Mouse (Mus musculus): Measurements from ENCODE around the gene Zfp592. TPM values are rescaled to one million over a fixed set of nuclear protein-coding genes. Genes with fewer than 3 reads are reported as not detected.

Zfp592 gene
- total and polyA plus RNA-seq, 2 experiments from 2014 or later, result 4.4 to 25.6 TPM

- 49% methylated on average over 6 of the region's 6 CpGs for WGBS
- no peak for DNase-seq (ENCODE audit: low spot score)
- Histone ChIP-seq H3K4me2 (ENCODE audit: low read depth, low read length, poor library complexity, severe bottlenecking) (no peak overlapping the region), H3K36me3 (ENCODE audit: insufficient read depth, low read length) (no peaks in the 10 kb centered on the region), H3K27me3 (ENCODE audit: insufficient read depth, low read length) (no peaks in the 10 kb centered on the region), H3K27ac (ENCODE audit: low read depth, low read length) (no peak overlapping the region), H3K9ac (replicated peaks; ENCODE audit: low read length, poor library complexity, severe bottlenecking) (no peak overlapping the region), H3K9me3 (ENCODE audit: low read length) (no peaks in the 10 kb centered on the region), H3K4me3 (ENCODE audit: low read depth, low read length) (no peak overlapping the region), H3K4me1 (ENCODE audit: insufficient read depth, low read length) (no peaks in the 10 kb centered on the region)
- no peak for ATAC-seq (ENCODE audit: low FRiP score)
- TF ChIP-seq CTCF (IDR thresholded peaks at IDR 0.05), result no peak
These were observed 73.2 kb downstream of the Zfp592 start for GRCm38 (mm10) chr7:81066714-81067113.

DNA sequence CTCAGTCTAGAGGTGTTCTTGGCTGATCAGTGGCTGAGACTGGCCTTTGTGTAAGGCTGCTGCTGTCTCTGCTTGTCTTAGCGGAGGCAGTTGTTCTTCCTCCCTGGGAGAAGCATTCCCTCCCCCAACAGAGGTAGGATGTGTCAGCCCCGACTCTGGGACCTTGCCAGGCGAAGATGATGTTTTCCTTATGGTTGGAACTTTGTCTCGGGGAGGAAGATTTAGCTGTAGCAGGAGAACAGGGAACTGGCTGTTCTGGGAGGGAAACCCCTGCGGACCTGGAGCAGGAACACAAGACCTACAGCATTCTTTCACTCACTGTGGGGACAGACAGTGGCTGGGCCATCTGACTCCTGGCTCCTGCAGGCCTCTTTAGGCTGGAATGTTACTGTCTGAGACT is 79.0 kb downstream of the Zfp592 start:
- Histone ChIP-seq H3K27ac (ENCODE audit: low read depth, low read length) (no peak overlapping the region), H3K9ac (replicated peaks; ENCODE audit: low read length, poor library complexity, severe bottlenecking) (no peak overlapping the region), H3K4me2 (ENCODE audit: low read depth, low read length, poor library complexity, severe bottlenecking) (no peak overlapping the region), H3K4me3 (ENCODE audit: low read depth, low read length) (no peak overlapping the region), H3K9me3 (ENCODE audit: low read length) (no peaks in the 10 kb centered on the region), H3K36me3 (ENCODE audit: insufficient read depth, low read length) (no peaks in the 10 kb centered on the region), H3K27me3 (ENCODE audit: insufficient read depth, low read length) (no peaks in the 10 kb centered on the region), H3K4me1 (ENCODE audit: insufficient read depth, low read length) (no peaks in the 10 kb centered on the region)
- TF ChIP-seq CTCF (IDR thresholded peaks at IDR 0.05), result no peak
- DNase-seq (ENCODE audit: low spot score) (no peak), ATAC-seq (ENCODE audit: low FRiP score) (no peak)
- WGBS, result 50% methylated on average over 5 of the region's 5 CpGs

GRCm38 (mm10) chr7:81073273-81073672 is 79.8 kb downstream of the Zfp592 start:
- H3K4me1 ChIP-seq (ENCODE audit: insufficient read depth, low read length), result no peaks in the 10 kb centered on the region
- H3K9me3 ChIP-seq (ENCODE audit: low read length), result no peaks in the 10 kb centered on the region
- no peak overlapping the region for H3K4me3 ChIP-seq (ENCODE audit: low read depth, low read length)
- H3K27ac ChIP-seq (ENCODE audit: low read depth, low read length), result no peak overlapping the region
- no peak for DNase-seq (ENCODE audit: low spot score)
- 86% methylated on average over 5 of the region's 5 CpGs for WGBS
- H3K27me3 ChIP-seq (ENCODE audit: insufficient read depth, low read length), result no peaks in the 10 kb centered on the region
- no peak overlapping the region for H3K9ac ChIP-seq (replicated peaks; ENCODE audit: low read length, poor library complexity, severe bottlenecking)
- H3K4me2 ChIP-seq (ENCODE audit: low read depth, low read length, poor library complexity, severe bottlenecking), result no peak overlapping the region
- no peak for ATAC-seq (ENCODE audit: low FRiP score)
- 0 out of 2 replicates have a peak, but pooled peaks have one; percentile 19 for TF ChIP-seq CTCF (IDR thresholded peaks at IDR 0.05)
- no peaks in the 10 kb centered on the region for H3K36me3 ChIP-seq (ENCODE audit: insufficient read depth, low read length)

GRCm38 (mm10) chr7:81074546-81074945 is 81.1 kb downstream of the Zfp592 start:
- 64% methylated on average over 9 of the region's 9 CpGs for WGBS
- H3K27ac ChIP-seq (ENCODE audit: low read depth, low read length), result no peak overlapping the region
- H3K9ac ChIP-seq (replicated peaks; ENCODE audit: low read length, poor library complexity, severe bottlenecking), result no peak overlapping the region
- DNase-seq (ENCODE audit: low spot score) (no peak), ATAC-seq (ENCODE audit: low FRiP score) (no peak)
- H3K27me3 ChIP-seq (ENCODE audit: insufficient read depth, low read length), result no peaks in the 10 kb centered on the region
- H3K36me3 ChIP-seq (ENCODE audit: insufficient read depth, low read length), result no peaks in the 10 kb centered on the region
- TF ChIP-seq CTCF (IDR thresholded peaks at IDR 0.05), result no peak
- H3K4me1 ChIP-seq (ENCODE audit: insufficient read depth, low read length), result no peaks in the 10 kb centered on the region
- no peaks in the 10 kb centered on the region for H3K9me3 ChIP-seq (ENCODE audit: low read length)
- no peak overlapping the region for H3K4me3 ChIP-seq (ENCODE audit: low read depth, low read length)
- H3K4me2 ChIP-seq (ENCODE audit: low read depth, low read length, poor library complexity, severe bottlenecking), result no peak overlapping the region

GRCm38 (mm10) chr7:81075299-81075698 is 81.8 kb downstream of the Zfp592 start:
- no peaks in the 10 kb centered on the region for H3K9me3 ChIP-seq (ENCODE audit: low read length)
- no peak for TF ChIP-seq CTCF (IDR thresholded peaks at IDR 0.05)
- H3K4me3 ChIP-seq (ENCODE audit: low read depth, low read length), result no peak overlapping the region
- no peaks in the 10 kb centered on the region for H3K36me3 ChIP-seq (ENCODE audit: insufficient read depth, low read length)
- ATAC-seq (ENCODE audit: low FRiP score) (no peak), DNase-seq (ENCODE audit: low spot score) (no peak)
- H3K27ac ChIP-seq (ENCODE audit: low read depth, low read length), result no peak overlapping the region
- H3K9ac ChIP-seq (replicated peaks; ENCODE audit: low read length, poor library complexity, severe bottlenecking), result no peak overlapping the region
- no peaks in the 10 kb centered on the region for H3K4me1 ChIP-seq (ENCODE audit: insufficient read depth, low read length)
- H3K27me3 ChIP-seq (ENCODE audit: insufficient read depth, low read length), result no peaks in the 10 kb centered on the region
- 75% methylated on average over 7 of the region's 7 CpGs for WGBS
- H3K4me2 ChIP-seq (ENCODE audit: low read depth, low read length, poor library complexity, severe bottlenecking), result no peak overlapping the region

DNA sequence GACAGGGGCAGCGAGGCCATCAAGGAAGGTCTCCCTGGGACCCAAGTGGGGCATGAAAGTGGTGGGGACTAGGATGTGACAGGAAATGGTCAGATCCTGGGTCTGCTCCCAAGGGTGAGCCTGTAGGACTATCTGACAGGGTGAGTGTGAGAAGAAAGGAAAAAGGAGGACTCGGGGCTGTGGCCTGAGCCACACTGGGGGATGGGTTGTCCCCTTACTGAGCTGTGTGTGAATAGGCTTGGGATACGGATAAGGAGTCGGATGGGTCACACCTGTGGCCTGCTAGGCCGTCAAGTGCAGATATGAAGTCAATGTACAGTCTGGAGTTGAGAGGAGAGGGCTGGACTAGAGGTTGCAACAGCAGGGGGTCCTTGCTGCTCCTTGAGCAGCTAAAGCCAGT is 82.3 kb downstream of the Zfp592 start:
- Histone ChIP-seq H3K9ac (replicated peaks; ENCODE audit: low read length, poor library complexity, severe bottlenecking) (no peak overlapping the region), H3K9me3 (ENCODE audit: low read length) (no peaks in the 10 kb centered on the region), H3K4me2 (ENCODE audit: low read depth, low read length, poor library complexity, severe bottlenecking) (no peak overlapping the region), H3K27ac (ENCODE audit: low read depth, low read length) (no peak overlapping the region), H3K4me3 (ENCODE audit: low read depth, low read length) (no peak overlapping the region), H3K36me3 (ENCODE audit: insufficient read depth, low read length) (no peaks in the 10 kb centered on the region), H3K27me3 (ENCODE audit: insufficient read depth, low read length) (no peaks in the 10 kb centered on the region), H3K4me1 (ENCODE audit: insufficient read depth, low read length) (no peaks in the 10 kb centered on the region)
- ATAC-seq (ENCODE audit: low FRiP score), result no peak
- no peak for DNase-seq (ENCODE audit: low spot score)
- TF ChIP-seq CTCF (IDR thresholded peaks at IDR 0.05), result no peak
- WGBS, result 91% methylated on average over 5 of the region's 5 CpGs
